Mouse (Mus musculus): ENCODE data around the gene Ddo. TPM values are rescaled to one million over a fixed set of nuclear protein-coding genes. Genes with fewer than 3 reads are reported as not detected.
A peak's percentile ranks its signal among the peaks of the same experiment; 100 is the strongest.

Gene Ddo
- 1.4 TPM in 2 replicates for polyA plus RNA-seq (2015; fragmentation: Nextera tagmentation; extraction: Ambion mirVana)

DNA sequence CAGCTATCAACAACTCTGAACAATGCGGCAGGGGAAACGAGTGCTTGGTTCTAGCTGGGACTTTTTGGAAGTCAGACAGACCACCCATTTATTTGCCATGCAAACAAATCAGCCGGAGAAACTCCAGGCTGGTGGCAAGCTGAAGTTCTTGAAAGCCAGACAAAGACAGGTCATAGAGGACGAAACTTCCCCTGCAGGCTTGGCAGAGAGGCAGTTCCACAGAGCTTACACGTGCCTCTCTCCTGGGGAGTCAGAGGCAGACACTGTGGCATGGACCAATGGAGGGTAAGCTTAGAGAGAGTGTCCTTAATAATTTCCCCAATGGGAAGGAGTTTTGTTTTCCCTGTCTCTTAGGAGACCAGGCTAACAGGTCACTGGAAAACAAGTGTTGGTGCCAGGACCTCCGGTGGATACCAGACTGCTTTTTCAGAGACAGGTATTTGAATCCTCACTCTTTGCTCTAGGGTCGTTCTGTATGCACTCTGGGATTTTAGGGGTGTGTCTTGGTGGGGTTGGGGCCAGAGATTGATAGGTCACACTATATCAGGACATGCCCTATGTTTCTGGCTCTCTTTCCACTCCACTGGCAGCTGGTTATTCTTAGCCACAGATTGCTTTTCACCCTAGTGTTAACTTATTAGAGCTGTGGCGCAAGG lies at the start of gene Ddo:
Gene Ddo (plus strand): TSS at position 356 of the 656 bp plus-strand sequence.
- H3K27me3 ChIP-seq (replicated peaks), result no peaks in the 10 kb centered on the region
- no peak within 1 kb of the TSS for H3K9ac ChIP-seq
- H3K4me2 ChIP-seq, result peak within 1 kb of the TSS; percentile 7; the same call in 1 of the 2 replicates
- no peaks in the 10 kb centered on the region for H3K4me1 ChIP-seq
- peak; percentile 70; the same call in 1 of the 2 replicates for ATAC-seq (ENCODE audit: insufficient read depth, low FRiP score, low read depth)
- no peaks in the 10 kb centered on the region for H3K36me3 ChIP-seq
- H3K4me3 ChIP-seq (replicated peaks), result no peak within 1 kb of the TSS
- H3K9me3 ChIP-seq, result no peaks in the 10 kb centered on the region
- WGBS, result 38% methylated on average over 8 of the region's 8 CpGs
- H3K27ac ChIP-seq, result no peak within 1 kb of the TSS

DNA sequence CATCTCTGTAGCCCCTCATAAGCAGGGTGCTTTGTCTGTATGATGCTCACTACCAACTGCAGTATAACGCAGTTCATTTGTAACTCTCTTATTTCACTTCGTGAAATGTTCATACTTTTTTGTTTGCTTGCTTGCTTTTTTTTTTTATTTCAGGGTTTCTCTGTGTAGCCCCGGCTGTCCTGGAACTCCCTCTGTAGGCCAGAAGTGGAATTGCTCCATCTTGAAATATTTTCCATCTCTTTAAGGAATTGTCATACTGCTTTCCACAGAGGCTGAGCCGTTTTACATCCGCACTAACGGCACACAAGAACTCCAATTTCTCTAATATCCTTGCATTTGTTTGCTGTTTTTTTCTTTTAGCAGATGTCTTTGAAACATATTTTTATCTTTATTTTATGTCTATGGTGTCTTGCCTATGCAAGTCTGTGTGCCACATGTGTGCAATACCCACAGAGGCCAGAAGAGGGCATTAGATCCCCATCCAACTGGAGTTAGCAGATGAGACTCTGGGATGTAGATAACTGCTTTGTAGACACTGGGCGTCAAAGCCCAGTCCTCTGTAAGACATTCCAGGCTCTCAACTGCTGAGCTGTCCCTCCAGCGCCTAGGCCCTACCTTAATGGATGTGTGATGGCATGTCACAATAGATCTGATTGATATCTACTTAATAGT lies 46.1 kb upstream of the Ddo start:
- no peak for ATAC-seq (ENCODE audit: insufficient read depth, low FRiP score, low read depth)
- H3K9ac ChIP-seq, result no peak overlapping the region
- no peaks in the 10 kb centered on the region for H3K4me1 ChIP-seq
- WGBS, result 75% methylated on average over 8 of the region's 8 CpGs
- no peaks in the 10 kb centered on the region for H3K27me3 ChIP-seq (replicated peaks)
- H3K4me3 ChIP-seq (replicated peaks), result no peak overlapping the region
- H3K4me2 ChIP-seq, result no peak overlapping the region
- H3K9me3 ChIP-seq, result no peaks in the 10 kb centered on the region
- no peaks in the 10 kb centered on the region for H3K36me3 ChIP-seq
- no peak overlapping the region for H3K27ac ChIP-seq

DNA sequence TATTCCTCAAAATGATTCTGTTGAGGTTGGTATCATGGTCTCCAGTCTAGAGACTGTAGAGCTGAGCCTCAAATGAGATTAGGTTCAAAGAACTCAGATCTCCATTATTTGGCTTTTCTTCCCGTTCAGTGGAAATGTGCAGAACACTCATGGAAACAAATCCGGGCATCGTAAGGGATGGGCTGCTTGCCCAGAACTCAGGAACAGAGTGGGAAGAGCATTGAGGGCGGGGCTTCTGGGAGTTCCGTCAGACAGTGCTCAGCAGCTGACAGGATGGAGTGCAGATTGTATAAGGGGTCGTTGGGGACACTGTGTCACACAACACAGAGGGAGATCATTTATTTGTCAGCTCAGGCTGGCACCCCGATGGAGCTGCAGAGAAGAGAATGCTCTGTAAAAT lies 37.6 kb upstream of the Ddo start:
- Histone ChIP-seq H3K4me2 (no peak overlapping the region), H3K4me1 (no peaks in the 10 kb centered on the region), H3K9me3 (no peaks in the 10 kb centered on the region), H3K4me3 (replicated peaks) (no peak overlapping the region), H3K27me3 (replicated peaks) (no peaks in the 10 kb centered on the region), H3K27ac (no peak overlapping the region), H3K9ac (no peak overlapping the region), H3K36me3 (no peaks in the 10 kb centered on the region)
- no peak for ATAC-seq (ENCODE audit: insufficient read depth, low FRiP score, low read depth)
- WGBS, result 54% methylated on average over 7 of the region's 7 CpGs

DNA sequence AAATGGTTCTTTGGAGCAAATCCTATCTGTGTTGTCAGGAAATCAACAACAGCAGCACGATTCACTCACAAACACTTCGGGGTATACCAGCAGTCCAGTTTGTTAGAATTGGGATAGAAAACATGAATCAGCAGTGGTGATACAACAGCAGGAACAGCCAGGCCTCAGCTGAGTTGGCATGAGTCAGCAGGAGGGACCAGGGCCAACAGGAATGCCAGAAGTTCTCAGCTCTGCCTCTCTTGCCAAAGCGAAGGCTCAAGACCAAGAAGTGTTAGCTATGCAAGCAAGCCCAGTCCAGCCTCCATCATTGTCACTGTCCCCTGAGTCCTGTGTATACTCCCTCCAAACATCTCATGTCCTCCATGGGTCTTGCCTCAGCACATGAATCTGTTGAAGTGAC lies 32.6 kb upstream of the Ddo start:
- Histone ChIP-seq H3K9ac (no peak overlapping the region), H3K9me3 (no peaks in the 10 kb centered on the region), H3K4me3 (replicated peaks) (no peak overlapping the region), H3K27ac (no peak overlapping the region), H3K4me2 (no peak overlapping the region), H3K27me3 (replicated peaks) (no peaks in the 10 kb centered on the region), H3K36me3 (no peaks in the 10 kb centered on the region), H3K4me1 (no peaks in the 10 kb centered on the region)
- WGBS, result 87% methylated on average over 3 of the region's 3 CpGs
- no peak for ATAC-seq (ENCODE audit: insufficient read depth, low FRiP score, low read depth)

DNA sequence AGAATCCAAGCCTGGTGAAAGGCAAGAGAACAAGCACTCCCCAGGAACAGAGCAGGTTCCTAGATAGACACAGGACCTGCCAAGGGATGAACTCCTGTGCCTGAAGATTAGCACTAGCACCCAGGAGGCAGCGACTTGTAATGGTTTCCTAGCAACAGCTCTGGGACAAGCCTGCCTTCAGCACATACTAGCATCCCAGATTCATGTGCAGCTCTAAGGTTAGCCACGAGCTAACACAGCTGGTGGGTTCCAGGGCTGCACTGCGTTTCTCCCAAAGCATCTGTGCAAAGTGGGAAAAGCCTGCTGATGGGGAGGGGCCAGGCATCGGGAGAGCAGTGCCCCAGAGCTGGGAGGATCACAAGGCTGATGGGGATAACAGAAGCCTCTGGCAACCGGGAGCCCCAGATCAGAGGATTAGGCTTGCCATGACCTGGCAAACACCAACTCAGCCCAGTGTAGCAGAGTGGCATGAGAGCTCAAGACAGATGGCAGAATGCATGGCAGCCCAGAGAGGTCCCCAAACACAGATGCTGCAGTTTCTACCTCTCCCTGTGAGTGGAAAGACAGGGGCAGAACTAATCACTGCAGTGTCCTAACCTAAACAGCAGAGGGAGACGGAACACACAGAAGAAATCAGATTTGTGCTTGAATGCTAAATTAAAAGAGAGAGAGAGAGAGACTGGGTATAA lies 25.0 kb upstream of the Ddo start:
- ATAC-seq (ENCODE audit: insufficient read depth, low FRiP score, low read depth), result no peak
- H3K27me3 ChIP-seq (replicated peaks), result no peaks in the 10 kb centered on the region
- H3K4me1 ChIP-seq, result no peaks in the 10 kb centered on the region
- H3K27ac ChIP-seq, result no peak overlapping the region
- H3K4me3 ChIP-seq (replicated peaks), result no peak overlapping the region
- H3K36me3 ChIP-seq, result no peaks in the 10 kb centered on the region
- H3K9me3 ChIP-seq, result no peaks in the 10 kb centered on the region
- H3K4me2 ChIP-seq, result no peak overlapping the region
- 54% methylated on average over 6 of the region's 6 CpGs for WGBS
- no peak overlapping the region for H3K9ac ChIP-seq

DNA sequence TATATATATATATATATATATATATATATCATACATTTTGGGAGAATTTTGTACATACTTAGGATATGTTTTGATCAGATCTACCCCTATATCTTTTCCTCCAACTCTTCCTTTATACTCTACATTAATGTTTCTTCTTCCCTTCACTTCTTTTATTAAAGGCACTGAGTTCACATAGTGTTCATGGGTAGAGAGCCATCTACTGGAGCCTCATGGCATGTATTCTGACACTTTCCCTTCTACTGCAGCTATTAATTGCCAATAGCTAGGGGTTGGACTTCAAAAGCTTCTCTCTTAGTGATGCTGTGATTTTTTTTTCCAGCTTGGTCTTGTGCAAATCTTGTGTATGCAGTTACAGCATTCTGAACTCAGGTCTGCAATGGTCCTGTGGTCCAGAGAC lies 11.8 kb upstream of the Ddo start:
- no peak for ATAC-seq (ENCODE audit: insufficient read depth, low FRiP score, low read depth)

DNA sequence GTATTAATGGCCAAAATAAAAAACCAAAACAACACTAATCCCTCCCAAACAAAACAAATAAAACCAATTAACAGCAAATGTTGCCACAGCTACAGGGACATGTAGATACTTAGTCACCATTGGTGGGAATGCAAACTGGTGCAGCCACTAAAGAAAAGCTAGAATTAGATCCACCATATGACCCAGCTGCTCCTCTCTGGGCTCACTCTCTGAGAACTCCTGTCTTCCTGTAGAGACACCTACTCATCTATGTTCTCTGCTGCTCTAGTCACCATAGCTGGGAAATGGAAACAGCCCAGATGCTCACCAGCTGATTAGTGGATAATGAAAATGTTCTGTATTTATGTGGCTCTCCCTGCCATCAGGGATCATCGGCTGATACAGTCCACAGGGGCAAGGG lies 10.1 kb upstream of the Ddo start:
- 68% methylated on average over 1 of the region's 1 CpGs for WGBS
- Histone ChIP-seq H3K36me3 (no peaks in the 10 kb centered on the region), H3K27ac (no peak overlapping the region), H3K9me3 (no peaks in the 10 kb centered on the region), H3K4me1 (no peaks in the 10 kb centered on the region), H3K9ac (no peak overlapping the region), H3K4me2 (no peak overlapping the region), H3K4me3 (replicated peaks) (no peak overlapping the region), H3K27me3 (replicated peaks) (no peaks in the 10 kb centered on the region)
- ATAC-seq (ENCODE audit: insufficient read depth, low FRiP score, low read depth), result no peak

More for the DNA sequence above, 11.8 kb upstream of the Ddo start:
- Histone ChIP-seq H3K27ac (no peak overlapping the region), H3K9ac (no peak overlapping the region), H3K4me2 (no peak overlapping the region), H3K9me3 (no peaks in the 10 kb centered on the region), H3K36me3 (no peaks in the 10 kb centered on the region), H3K4me1 (no peaks in the 10 kb centered on the region), H3K4me3 (replicated peaks) (no peak overlapping the region), H3K27me3 (replicated peaks) (no peaks in the 10 kb centered on the region)

DNA sequence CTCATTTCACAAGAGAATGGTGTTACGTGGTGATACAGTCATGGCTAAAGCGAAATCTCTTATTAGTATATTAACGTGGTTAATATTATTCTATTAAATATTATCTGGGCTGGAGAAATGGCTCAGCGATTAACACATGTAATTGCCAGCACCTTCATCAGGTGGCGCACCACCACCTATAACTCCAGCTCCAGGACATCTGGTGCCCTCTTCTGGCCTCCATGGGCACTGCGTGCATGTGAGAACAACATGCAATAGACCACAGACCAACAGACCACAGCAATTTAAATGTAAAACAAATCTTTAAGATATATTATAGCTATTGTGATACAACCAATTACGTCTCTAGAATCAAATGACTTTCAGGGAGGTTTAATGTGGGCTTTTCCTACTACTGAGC lies 671 bp upstream of the Ddo start:
- no peak overlapping the region for H3K4me3 ChIP-seq (replicated peaks)
- no peak for ATAC-seq (ENCODE audit: insufficient read depth, low FRiP score, low read depth)
- 79% methylated on average over 7 of the region's 7 CpGs for WGBS
- no peak overlapping the region for H3K27ac ChIP-seq
- H3K4me1 ChIP-seq, result no peaks in the 10 kb centered on the region
- H3K9ac ChIP-seq, result no peak overlapping the region
- no peaks in the 10 kb centered on the region for H3K9me3 ChIP-seq
- no peaks in the 10 kb centered on the region for H3K27me3 ChIP-seq (replicated peaks)
- no peak overlapping the region for H3K4me2 ChIP-seq
- no peaks in the 10 kb centered on the region for H3K36me3 ChIP-seq

DNA sequence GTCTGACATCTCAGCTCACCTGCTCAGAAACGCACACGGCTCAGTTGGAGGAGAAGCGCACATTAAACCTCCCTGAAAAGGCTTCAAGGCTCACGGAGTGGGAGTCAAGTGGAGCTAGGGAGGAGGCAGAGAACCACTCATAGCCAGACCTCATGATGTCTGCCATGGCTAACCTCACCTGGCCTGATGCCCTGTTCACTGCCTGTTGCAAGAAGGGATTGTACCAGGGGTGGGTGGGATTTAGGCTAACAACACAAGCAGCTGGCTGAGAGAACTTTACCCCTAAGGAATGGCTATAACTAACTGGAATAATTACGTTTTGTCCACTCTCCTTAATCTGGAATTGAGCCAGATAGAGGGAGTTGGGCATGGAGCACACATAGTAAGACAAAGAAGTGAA lies 646 bp downstream of the Ddo start:
- Histone ChIP-seq H3K27me3 (replicated peaks) (no peaks in the 10 kb centered on the region), H3K9ac (no peak overlapping the region), H3K36me3 (no peaks in the 10 kb centered on the region), H3K9me3 (no peaks in the 10 kb centered on the region), H3K4me1 (no peaks in the 10 kb centered on the region), H3K4me2 (no peak overlapping the region), H3K27ac (no peak overlapping the region), H3K4me3 (replicated peaks) (no peak overlapping the region)
- WGBS, result 57% methylated on average over 5 of the region's 5 CpGs
- ATAC-seq (ENCODE audit: insufficient read depth, low FRiP score, low read depth), result no peak

DNA sequence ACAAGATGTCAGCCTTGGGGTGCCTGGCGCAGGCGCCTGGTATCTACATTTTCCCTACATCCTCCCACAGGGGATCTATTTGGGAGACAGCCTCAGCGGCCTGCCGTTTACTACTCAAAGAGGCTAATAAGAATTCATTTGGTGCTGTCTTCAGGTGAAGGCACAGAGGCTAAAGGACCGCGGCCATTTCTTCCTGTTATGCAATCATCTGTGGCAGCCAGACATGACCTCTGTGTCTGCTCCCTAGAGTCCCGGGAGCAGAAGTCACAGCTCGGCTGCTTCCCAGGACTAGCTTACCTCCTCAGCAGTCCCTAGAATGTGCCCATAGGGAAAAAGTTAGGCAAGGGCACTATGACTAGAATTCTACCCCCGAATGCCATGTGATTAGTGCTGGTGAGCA lies 1.1 kb downstream of the Ddo start:
- 85% methylated on average over 9 of the region's 9 CpGs for WGBS
- H3K9me3 ChIP-seq, result no peaks in the 10 kb centered on the region

DNA sequence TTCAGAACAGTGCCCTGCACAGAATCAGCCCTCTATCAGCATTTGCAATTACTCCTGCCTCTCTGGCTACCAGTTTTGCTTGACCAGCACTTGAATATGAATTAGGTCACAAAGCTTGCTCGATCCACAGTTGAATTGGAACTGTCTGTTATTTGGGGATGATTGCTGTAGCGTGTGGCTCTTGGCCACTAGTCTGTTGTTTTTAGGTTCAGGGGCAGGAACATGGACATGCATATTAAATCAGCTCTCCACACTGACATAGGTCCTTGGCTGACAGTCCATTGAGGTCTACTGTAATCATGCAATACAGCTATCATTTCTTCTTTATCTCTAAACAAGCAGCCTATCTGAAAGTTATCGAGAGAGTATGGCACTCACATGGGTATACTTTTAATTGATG lies 2.3 kb downstream of the Ddo start:
- Histone ChIP-seq H3K27ac (no peak overlapping the region), H3K4me2 (no peak overlapping the region), H3K4me3 (replicated peaks) (no peak overlapping the region), H3K27me3 (replicated peaks) (no peaks in the 10 kb centered on the region), H3K9me3 (no peaks in the 10 kb centered on the region), H3K36me3 (no peaks in the 10 kb centered on the region), H3K4me1 (no peaks in the 10 kb centered on the region), H3K9ac (no peak overlapping the region)
- ATAC-seq (ENCODE audit: insufficient read depth, low FRiP score, low read depth), result no peak
- 91% methylated on average over 3 of the region's 3 CpGs for WGBS

More for the DNA sequence above, 1.1 kb downstream of the Ddo start:
- Histone ChIP-seq H3K4me2 (no peak overlapping the region), H3K4me3 (replicated peaks) (no peak overlapping the region), H3K4me1 (no peaks in the 10 kb centered on the region), H3K9ac (no peak overlapping the region), H3K36me3 (no peaks in the 10 kb centered on the region), H3K27me3 (replicated peaks) (no peaks in the 10 kb centered on the region), H3K27ac (no peak overlapping the region)
- ATAC-seq (ENCODE audit: insufficient read depth, low FRiP score, low read depth), result no peak

DNA sequence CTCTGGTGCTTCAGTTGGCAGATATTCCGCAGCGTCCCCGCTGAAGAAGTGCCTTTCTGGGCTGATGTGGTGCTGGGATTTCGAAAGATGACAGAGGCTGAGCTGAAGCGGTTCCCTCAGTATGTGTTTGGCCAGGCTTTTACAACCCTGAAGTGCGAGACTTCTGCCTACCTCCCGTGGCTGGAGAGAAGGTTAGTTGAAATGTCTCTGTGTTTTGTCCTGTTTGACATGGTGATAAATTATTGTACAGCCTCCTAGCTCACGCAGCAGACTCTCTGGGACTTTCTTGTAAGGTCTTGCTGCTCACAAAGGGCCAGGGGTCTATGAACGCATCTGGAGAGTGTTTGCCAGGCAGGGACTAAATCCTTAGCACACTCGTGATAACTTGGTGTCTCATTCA lies 7.5 kb downstream of the Ddo start:
- 32% methylated on average over 10 of the region's 10 CpGs for whole genome bisulfite sequencing
- Histone ChIP-seq H3K9ac (no peak overlapping the region), H3K27ac (0 out of 2 replicates have a peak overlapping the region, but pooled peaks have one; percentile 6), H3K4me3 (replicated peaks) (no peak overlapping the region), H3K36me3 (no peaks in the 10 kb centered on the region), H3K9me3 (no peaks in the 10 kb centered on the region), H3K4me1 (peaks cover 8% of the 10 kb centered on the region; the same call in 1 of the 2 replicates), H3K27me3 (replicated peaks) (no peaks in the 10 kb centered on the region), H3K4me2 (no peak overlapping the region)
- no peak for ATAC-seq (ENCODE audit: insufficient read depth, low FRiP score, low read depth)

Measured in stomach, embryonic 15.5 days (tissue).